Mouse (Mus musculus): Measurements from ENCODE around the gene Tnip1. TPM values are rescaled to one million over a fixed set of nuclear protein-coding genes. Genes with fewer than 3 reads are reported as not detected.

Tnip1 gene
- polyA plus RNA-seq (2017; shearing (Covaris generic)), result 187 TPM

GRCm38 (mm10) chr11:54962810-54963209 is at the start of gene Tnip1:
TSS of gene Tnip1 (minus strand) at chr11:54962917.

DNA sequence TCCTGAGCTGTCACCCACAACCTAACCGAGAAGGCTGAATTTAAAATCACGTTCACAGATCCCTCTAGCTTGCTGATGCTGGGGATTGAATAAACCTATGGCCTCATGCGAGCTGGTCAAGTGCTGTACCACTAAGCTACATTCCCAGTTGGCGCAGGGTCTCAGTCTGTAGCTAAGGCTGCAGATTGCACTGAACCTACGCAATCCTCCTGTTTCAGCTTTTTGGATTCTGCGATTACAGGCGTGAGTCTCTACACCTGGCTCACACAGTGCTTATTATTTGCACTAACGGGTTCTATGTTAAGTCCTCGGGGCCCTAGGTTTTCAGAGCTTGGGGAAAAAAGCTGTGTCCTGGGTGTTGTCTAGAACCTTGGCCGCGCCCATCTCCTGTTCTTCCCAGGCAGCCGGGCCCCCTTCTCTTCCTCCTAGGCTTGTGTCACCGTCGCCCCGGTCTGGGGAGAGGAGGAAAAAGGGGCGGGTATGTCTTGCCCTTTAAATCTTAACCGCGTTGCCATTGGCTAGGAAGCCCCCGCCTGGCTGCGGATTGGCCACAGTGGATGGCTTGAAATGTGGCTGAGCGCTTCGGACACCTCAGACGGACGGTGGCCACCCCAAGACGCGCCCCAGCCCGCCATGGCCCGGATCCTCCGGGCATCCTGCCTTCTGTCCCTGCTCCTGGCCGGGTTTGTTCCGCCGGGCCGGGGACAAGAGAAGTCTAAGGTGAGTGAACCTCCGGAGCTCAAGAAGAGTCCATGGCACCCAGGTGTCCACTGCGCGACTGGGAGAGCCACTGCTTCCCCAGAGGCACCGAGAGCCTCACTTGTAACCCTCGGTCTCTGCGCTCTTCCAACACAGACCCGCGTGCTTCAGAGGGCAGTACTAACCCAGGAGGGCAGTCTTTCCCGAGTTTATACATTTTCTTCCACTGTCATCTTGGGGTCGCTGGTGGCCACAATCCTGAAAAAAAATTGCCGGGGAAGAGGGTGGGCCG is 60.1 kb downstream of the Tnip1 start, which contains the start of gene Gpx3:
Gene Gpx3 (plus strand): TSS at position 121 of the 991 bp plus-strand sequence.

DNA sequence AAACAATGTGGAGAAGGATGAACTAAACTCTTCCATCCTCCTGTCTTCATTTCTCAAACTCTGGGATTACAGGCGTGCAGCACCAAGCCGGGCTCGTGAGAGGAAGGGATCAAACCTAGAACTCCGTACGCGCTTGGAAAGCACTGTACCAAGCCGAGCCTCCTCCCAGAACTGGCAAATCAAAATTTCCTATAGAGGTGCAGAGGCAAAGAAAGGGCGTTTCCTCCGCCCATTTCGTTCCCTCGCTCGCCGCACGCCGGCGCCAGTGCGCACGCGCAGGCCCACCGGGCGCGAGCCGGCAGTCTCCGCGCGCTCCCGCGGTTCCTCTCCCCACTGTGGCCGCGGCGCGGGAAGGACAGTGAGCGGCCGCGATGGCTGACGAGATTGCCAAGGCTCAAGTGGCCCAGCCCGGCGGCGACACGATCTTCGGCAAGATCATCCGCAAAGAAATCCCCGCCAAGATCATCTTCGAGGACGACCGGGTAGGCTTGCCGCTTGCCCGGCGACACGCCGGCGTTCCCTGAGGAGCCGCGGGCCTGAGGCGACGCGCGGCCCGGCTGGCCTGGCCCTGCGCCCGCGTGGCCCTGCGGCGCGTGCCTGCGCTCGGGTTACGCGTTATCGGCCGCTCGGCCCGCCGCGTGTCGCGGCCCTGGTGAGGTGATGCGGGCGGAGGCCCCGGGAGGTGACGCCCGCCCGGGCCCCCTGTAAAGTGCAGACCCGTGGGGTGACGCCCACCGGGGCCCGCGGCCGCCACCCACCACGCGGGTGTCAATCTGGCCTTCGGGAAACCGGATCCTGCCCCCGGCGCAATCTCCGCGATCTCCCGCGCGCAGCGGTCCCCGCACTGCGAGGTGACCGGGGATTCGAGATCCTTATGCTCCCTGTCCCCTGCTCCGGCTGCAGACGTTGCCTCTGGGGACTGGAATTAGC is 96.3 kb downstream of the Tnip1 start, which contains the start of gene Hint1:
Gene Hint1 (plus strand): TSS at position 265 of the 930 bp plus-strand sequence.

Other genes starting within 250 kb of the Tnip1 start
- gene Cdc42se2, start 175.2 kb downstream of the Tnip1 start, polyA plus RNA-seq (2017; shearing (Covaris generic)), result 518 TPM
- gene Lyrm7, start 102.0 kb downstream of the Tnip1 start, polyA plus RNA-seq (2017; shearing (Covaris generic)), result 6.4 TPM
- gene Hint1, start 96.5 kb downstream of the Tnip1 start, polyA plus RNA-seq (2017; shearing (Covaris generic)), result 367 TPM
- 2.0 TPM for gene Gpx3, start 60.5 kb downstream of the Tnip1 start, polyA plus RNA-seq (2017; shearing (Covaris generic))
- 613 TPM for gene Anxa6, start 70.5 kb upstream of the Tnip1 start, polyA plus RNA-seq (2017; shearing (Covaris generic))
- 73.2 TPM for gene Ccdc69, start 115.2 kb upstream of the Tnip1 start, polyA plus RNA-seq (2017; shearing (Covaris generic))
- gene Gm2a, start 135.2 kb upstream of the Tnip1 start, polyA plus RNA-seq (2017; shearing (Covaris generic)), result 112 TPM
- 0.56 TPM for gene Slc36a3, start 188.8 kb upstream of the Tnip1 start, polyA plus RNA-seq (2017; shearing (Covaris generic))
- gene Slc36a2, start 222.2 kb upstream of the Tnip1 start, polyA plus RNA-seq (2017; shearing (Covaris generic)), result not detected
- 2.1 TPM for gene Slc36a1, start 241.4 kb upstream of the Tnip1 start, polyA plus RNA-seq (2017; shearing (Covaris generic))